Mouse (Mus musculus) embryonic fibroblast, embryonic 13.5 days (primary cell): ENCODE results near the gene Prkaa1. TPM values are rescaled to one million over a fixed set of nuclear protein-coding genes. Genes with fewer than 3 reads are reported as not detected.
"Not testable (repeated sequence)": the region's sequence is repeated elsewhere in the genome, so short reads cannot be mapped to it uniquely, and the experiment has no call there.

Experiments
- H3K27ac ChIP-seq: 2 replicates; pipeline ENCODE4 v1.5.1; 2012; ENCODE audit warnings: low read length, control low read depth, inconsistent platforms; ENCODE audit not compliant: insufficient read depth
- H3K4me1 ChIP-seq: 2 replicates; pipeline ENCODE4 v1.6.1; 2011; ENCODE audit warnings: low read length; ENCODE audit not compliant: control insufficient read depth, insufficient read depth
- H3K4me3 ChIP-seq: 2 replicates; pipeline ENCODE4 v1.5.1; 2011; ENCODE audit warnings: mild to moderate bottlenecking, control low read depth, low read length; ENCODE audit not compliant: insufficient read depth
- CTCF ChIP-seq: IDR thresholded peaks from 2 replicates; pipeline ENCODE4 v1.5.1; 2011; ENCODE audit warnings: mild to moderate bottlenecking, control low read depth, low read length, moderate library complexity, borderline replicate concordance; ENCODE audit not compliant: insufficient read depth
- POLR2A ChIP-seq: IDR thresholded peaks from 2 replicates; pipeline ENCODE4 v1.6.1; 2011; ENCODE audit warnings: low read depth, mild to moderate bottlenecking, control low read depth, low read length, moderate library complexity
- polyA plus RNA-seq: library from polyadenylated mRNA; stranded (reverse); fragments of >200 nt; gene quantifications from 2 replicates; pipeline ENCODE4 v1.2.4, GENCODE M21; 2011; ENCODE audit warnings: low read depth; ENCODE audit not compliant: missing spikeins, insufficient read length

Prkaa1 gene
- polyA plus RNA-seq, 1 experiment = 32.0 TPM

DNA sequence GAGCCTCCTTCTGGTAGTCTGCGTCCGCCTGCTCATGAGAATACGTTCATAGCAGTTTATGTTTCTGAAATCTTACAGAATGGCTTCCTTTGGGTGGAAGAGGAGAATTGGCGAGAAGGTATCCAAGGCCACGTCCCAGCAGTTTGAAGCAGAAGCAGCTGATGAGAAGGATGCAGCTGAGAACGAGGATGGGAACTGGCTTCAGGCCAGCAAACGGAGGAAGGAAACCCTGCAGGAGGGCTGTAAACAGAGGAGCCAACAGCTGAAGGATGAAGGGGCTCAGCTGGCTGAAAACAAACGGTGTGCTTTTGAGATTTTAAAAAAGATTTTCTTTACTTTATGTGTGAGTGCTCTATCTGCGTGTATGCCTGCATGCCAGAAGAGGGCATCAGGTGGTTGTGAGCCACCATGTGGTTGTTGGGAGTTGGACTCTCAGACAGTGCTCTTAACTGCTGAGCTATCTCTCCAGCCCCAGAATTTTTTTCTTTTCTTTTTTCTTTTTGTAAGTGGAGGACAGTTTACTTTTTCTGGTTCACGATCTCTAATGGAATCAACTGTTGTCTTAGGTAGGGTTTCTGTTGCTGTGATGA lies 45.9 kb downstream of the Prkaa1 start:
- Histone ChIP-seq H3K4me1 (peaks cover 5% of the 10 kb centered on the region; the same call in 1 of the 2 replicates), H3K27ac (no peak overlapping the region), H3K4me3 (no peak overlapping the region)
- TF ChIP-seq POLR2A = no peak
- peak; percentile 18; the same call in 1 of the 2 replicates for TF ChIP-seq CTCF

DNA sequence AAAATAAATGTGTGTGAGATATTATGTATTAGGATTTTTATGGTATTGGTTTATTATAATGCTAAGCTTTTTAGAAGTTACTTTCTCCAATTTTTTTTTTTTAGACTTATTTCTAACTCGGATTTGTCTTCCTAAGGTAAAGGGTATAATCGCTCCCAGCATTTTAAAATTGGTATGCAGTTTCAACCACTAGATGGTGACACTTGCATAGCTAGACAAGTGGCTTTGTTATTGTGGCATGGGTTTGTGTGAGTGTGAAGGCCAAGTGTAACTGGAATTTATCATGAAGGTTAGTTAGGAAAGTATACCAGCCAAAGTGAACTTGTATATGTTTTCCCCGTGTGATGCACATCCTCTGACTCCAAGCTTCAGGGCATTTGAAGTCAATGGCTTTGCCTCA lies 50.2 kb downstream of the Prkaa1 start:
- TF ChIP-seq CTCF (no peak), POLR2A (no peak)
- peaks cover 5% of the 10 kb centered on the region; the same call in 1 of the 2 replicates for H3K4me1 ChIP-seq
- no peak overlapping the region for H3K4me3 ChIP-seq
- 0 out of 2 replicates have a peak overlapping the region, but pooled peaks have one; percentile 28 for H3K27ac ChIP-seq

DNA sequence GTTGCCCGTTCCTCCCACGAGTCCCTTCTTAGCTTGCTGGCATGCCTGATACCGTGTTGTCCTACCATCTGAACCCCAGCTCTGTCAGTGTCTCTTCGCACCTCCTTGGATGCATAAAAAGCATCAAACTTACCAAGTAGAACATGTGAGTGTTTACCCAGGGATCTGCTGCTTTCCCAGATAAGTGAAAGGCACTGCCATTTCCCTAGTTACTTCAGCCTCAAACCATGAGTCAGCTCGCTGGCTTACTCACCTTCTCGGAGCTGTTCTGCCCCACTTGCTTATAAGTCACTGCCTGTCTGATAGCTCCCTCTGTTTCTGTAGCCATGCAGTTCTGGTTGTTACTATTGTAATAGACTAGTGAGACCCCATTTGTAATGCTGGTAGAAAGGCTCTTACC lies 50.8 kb downstream of the Prkaa1 start:
- Histone ChIP-seq H3K4me3 (no peak overlapping the region), H3K27ac (peak overlapping the region; percentile 28; the same call in 1 of the 2 replicates), H3K4me1 (peaks cover 5% of the 10 kb centered on the region; the same call in 1 of the 2 replicates)
- TF ChIP-seq CTCF (no peak), POLR2A (no peak)

DNA sequence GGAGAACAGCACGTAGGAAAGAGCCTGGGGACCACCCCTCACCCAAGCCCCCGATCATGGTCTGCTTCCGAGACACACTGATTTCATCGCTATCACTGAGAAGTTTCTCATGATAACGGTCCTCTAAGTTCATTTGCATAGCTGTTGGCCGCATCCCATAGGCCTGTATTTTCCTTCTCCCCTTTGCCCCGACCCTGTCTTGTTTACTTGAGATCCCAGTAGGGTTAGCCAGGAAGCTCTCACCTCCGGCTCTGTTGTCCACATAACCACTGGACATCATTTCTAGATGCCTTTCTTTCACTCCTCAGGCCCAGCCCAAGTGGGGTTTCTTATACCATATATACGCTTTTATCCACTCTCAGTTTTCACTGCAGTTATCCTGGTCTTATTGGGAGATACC lies 51.3 kb downstream of the Prkaa1 start:
- no peak overlapping the region for H3K4me3 ChIP-seq
- no peak for TF ChIP-seq POLR2A
- TF ChIP-seq CTCF = no peak
- H3K27ac ChIP-seq = no peak overlapping the region
- H3K4me1 ChIP-seq = peaks cover 5% of the 10 kb centered on the region; the same call in 1 of the 2 replicates

DNA sequence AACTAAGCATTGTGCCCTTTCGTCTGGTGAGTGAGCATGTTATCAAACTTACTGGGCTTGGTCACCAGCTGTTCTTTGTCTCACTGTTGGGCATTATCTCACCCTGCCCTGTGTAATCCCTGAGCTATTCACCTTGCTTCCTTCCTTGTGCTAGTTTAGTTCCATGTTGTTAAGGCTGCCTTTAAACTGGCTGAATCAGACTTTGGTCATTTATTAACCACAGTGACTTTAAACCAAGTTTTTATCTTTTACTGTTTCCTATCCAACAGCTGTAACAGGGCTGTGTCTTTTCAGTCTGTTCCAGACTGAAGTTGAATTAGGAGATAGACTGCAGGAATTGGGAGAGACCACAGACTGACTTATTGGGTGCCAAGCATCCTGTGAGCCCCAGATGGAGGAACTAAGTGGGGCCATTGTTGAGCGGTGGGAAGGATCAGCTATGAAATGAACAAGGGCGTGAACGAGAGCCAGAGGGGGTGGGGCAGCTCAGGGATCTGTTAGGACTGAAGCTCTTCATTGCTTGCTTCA lies 52.4 kb downstream of the Prkaa1 start:
- TF ChIP-seq CTCF (no peak), POLR2A (no peak)
- Histone ChIP-seq H3K4me1 (peaks cover 5% of the 10 kb centered on the region; the same call in 1 of the 2 replicates), H3K4me3 (no peak overlapping the region), H3K27ac (no peak overlapping the region)

DNA sequence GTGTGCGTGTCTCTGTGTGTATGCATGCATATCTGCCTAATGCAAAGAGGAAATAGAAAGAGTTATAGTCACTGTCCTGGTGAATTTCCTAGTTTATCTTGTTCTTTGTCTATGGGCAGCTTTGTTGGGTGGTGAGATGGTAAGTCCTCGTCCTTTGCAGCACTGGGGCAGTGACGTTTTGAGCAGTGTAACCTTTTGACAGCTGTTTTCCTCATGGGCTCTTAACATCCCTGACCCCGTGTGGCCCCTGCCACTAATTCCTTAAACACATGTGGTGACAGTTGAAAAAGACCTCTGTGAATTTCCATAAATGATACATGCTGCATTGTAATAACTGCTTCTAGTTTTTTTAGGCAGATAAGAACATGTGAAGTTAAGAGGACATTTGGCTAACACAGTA lies 53.0 kb downstream of the Prkaa1 start:
- H3K4me3 ChIP-seq = no peak overlapping the region
- no peak overlapping the region for H3K27ac ChIP-seq
- TF ChIP-seq CTCF (no peak), POLR2A (no peak)
- peaks cover 5% of the 10 kb centered on the region; the same call in 1 of the 2 replicates for H3K4me1 ChIP-seq

DNA sequence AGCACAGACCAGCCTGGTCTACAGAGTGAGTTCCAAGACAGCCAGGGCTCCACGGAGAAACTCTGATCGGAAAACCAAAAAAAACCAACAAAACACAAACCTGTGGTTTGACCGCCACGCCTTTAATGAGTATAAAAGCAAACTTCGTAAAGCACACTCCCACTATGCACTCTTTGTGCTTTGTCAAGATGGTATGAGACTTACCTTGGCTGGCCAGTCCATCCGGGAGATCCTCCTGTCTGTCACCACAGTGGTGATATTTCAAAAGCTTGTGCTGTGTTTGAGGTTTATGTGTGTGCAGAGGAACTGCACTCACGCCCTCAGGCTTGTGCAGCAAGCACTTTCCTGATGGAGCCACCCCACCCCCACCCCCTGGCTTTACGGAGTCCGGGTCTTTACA lies 61.6 kb downstream of the Prkaa1 start:
- TF ChIP-seq CTCF (no peak), POLR2A (no peak)
- Histone ChIP-seq H3K27ac (no peak overlapping the region), H3K4me3 (no peak overlapping the region), H3K4me1 (peaks cover 7% of the 10 kb centered on the region; the same call in 1 of the 2 replicates)

DNA sequence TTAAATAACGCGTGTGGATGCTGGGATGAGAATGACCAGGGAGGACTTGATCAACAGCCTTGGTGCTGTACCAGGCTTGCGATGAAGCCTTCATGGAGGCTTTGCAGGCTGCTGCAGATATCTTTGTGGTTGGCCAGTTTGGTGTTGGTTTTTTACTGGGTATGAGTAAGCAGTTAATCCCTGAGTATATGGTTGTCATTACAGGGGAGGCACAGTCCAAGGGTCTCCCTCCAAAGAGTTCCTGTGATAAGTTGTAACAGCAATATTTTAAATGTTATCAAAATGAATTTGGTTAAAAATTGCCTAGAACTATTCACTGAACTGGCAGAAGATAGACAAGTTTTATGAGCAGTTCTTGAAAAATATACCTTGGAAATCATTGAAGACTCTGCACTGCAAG lies 65.5 kb downstream of the Prkaa1 start:
- H3K27ac ChIP-seq = no peak overlapping the region
- TF ChIP-seq CTCF (no peak), POLR2A (no peak)
- no peak overlapping the region for H3K4me3 ChIP-seq
- peaks cover 7% of the 10 kb centered on the region; the same call in 1 of the 2 replicates for H3K4me1 ChIP-seq

DNA sequence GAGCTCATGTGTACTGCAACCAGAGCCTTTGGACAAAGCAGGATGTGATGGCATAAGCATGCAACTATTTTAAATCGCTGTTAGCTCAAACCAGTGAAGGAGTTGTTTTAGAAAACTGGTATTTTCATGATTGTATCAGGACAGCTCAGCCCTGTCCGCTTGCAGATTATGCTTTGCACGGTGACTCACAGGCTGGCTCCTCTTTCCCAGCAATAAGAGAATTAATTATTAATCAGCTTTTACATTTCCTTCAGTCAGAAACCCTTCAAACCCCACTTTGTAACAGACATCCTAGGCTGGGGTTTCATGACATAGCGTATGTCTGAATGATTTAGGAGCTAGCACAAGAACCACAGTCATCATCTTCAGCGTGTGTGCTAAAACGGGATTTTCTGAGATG lies 76.8 kb downstream of the Prkaa1 start:
- H3K4me3 ChIP-seq = no peak overlapping the region
- no peak for TF ChIP-seq POLR2A
- TF ChIP-seq CTCF = no peak
- H3K27ac ChIP-seq = no peak overlapping the region
- no peaks in the 10 kb centered on the region; the same call in 1 of the 2 replicates for H3K4me1 ChIP-seq

DNA sequence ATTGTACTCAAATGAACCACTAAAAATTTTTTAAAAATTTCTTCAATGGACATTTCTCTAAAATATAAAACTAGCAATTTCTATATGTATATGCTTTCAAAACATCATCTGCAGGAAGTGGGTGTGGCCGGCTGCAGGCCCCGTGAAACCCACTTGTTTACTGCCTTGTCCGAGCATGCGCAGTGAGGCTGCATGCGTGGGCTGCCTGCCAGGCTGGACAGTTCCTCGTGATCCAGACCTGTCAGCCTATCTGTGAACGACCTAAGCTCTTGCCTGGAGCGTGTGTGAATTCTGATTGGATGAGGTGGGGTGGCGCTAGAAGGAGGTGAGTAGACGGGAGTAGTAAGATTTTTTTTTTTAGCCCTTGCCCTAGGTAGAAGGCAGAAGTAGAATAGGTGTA lies 87.1 kb downstream of the Prkaa1 start:
- H3K27ac ChIP-seq, H3K4me3 ChIP-seq, H3K4me1 ChIP-seq: not testable (repeated sequence)

Other genes starting within 250 kb of the Prkaa1 start
- not detected in 2 replicates for gene Mroh2b, start 245.1 kb upstream of the Prkaa1 start, polyA plus RNA-seq
- gene C7, start 80.1 kb upstream of the Prkaa1 start, polyA plus RNA-seq = 0.19 TPM in 1 of 2 replicates, not detected in the other
- 1.8 TPM in 2 replicates for gene Card6, start 35.3 kb upstream of the Prkaa1 start, polyA plus RNA-seq
- 606 and 706 TPM in 2 replicates for gene Rpl37, start 27.2 kb upstream of the Prkaa1 start, polyA plus RNA-seq
- gene Ttc33, start 41.7 kb downstream of the Prkaa1 start, polyA plus RNA-seq = 23.2 and 28.7 TPM in 2 replicates
- gene Ptger4, start 100.3 kb downstream of the Prkaa1 start, polyA plus RNA-seq = 4.0 and 4.3 TPM in 2 replicates